Mouse (Mus musculus) spleen, postnatal 4 days (tissue): ENCODE data around the gene Abhd17a.
"Not testable (repeated sequence)": the region's sequence is repeated elsewhere in the genome, so short reads cannot be mapped to it uniquely, and the experiment has no call there.

Source experiments
- DNase-seq, 2 experiments: peaks; one replicate each; pipeline ENCODE4 v3.0.0; 2022; ENCODE audit warnings: low spot score in 2 of 2

Gene Abhd17a

DNA sequence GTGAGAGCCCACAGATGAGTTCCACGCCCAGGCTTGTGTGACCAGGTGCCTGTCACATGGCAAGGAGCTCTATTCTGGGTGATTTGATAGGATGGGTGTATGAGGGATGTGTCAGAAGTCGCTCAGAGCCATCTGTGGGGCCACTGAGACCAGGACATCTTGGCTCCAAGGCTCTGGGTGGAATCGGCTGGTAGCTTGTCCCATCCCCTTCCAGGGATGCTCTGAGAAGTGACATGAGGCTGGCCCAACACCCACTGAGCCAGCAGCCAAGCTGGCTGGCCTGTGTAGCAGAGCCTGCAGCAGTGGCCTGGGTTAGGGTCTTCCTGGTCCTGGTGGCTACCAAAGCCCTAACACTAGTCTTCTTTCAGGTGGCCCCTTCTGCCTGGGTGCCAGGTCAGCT lies 18.3 kb upstream of the Abhd17a start:
- DNase-seq, result peak in 1 of 2 experiments; percentile 61

DNA sequence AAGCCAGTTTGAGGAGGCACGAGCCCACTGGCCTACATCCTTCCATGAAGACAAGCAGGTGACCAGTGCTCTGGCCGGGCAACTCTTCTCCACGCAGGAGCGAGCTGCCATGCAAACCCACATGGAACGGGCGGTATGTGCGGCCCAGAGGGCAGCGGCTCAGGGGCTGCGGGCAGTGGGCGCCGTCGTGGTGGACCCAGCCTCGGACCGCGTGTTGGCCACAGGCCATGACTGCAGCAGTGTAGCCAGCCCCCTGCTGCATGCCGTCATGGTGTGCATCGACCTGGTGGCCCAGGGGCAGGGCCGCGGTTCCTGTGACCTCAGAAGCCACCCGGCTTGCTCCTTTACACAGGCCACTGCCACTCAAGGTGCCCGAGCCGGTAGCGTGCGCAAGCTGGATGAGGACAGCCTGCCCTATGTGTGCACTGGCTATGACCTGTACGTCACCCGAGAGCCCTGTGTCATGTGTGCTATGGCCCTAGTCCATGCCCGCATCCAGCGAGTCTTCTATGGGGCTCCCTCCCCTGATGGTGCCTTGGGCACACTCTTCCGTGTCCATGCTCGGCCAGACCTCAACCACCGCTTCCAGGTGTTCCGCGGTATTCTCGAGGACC lies 16.7 kb upstream of the Abhd17a start:
- peak in 1 of 2 experiments; percentile 61 for DNase-seq

- no peak for DNase-seq
Measured at GRCm38 (mm10) chr10:80606306-80606705, 16.2 kb upstream of the Abhd17a start.

DNA sequence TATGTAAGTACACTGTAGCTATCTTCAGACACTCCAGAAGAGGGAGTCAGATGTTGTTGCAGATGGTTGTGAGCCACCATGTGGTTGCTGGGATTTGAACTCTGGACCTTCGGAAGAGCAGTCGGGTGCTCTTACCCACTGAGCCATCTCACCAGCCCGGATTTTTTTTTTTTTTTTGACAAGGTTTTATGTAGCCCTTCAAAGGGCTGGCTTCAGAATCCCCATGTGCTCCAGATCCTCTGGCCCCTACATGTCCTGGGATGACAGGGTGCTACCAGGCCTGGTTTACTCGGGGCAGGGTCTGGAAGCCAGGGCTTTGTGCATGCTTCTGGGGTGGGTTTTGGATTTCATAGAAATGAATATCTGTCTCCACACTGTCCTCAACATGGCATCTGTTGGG lies 15.6 kb upstream of the Abhd17a start, which contains the start of gene Gm49322:
Gene Gm49322 (plus strand): TSS at position 301 of the 400 bp plus-strand sequence.
- not testable (repeated sequence) for DNase-seq

- DNase-seq, result peak in 1 of 2 experiments; percentile 60
Measured at GRCm38 (mm10) chr10:80604988-80605387, 14.8 kb upstream of the Abhd17a start.

GRCm38 (mm10) chr10:80604001-80604509 lies 13.9 kb upstream of the Abhd17a start:
- peak; percentile 81 to 88 for DNase-seq

DNA sequence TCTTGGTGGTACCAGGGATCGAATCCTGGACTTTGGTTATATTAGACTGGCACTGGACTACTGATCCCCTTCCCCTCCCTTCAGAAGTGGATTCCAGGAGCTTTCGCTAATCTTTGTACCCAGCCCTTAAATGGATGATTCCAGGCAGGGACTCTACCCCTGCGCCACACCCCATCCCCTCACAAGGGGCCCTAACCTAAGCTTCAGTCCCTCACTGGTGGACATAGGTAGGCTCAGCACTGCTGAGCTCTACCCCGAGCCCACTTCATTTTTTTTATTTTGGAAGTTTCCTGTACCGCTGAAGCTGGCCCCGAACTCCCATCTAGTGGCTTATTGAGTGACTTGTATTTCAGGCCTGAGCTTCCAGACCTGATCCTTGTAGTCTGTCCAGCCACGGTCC lies 13.2 kb upstream of the Abhd17a start:
- peak in 1 of 2 experiments; percentile 62 for DNase-seq

DNA sequence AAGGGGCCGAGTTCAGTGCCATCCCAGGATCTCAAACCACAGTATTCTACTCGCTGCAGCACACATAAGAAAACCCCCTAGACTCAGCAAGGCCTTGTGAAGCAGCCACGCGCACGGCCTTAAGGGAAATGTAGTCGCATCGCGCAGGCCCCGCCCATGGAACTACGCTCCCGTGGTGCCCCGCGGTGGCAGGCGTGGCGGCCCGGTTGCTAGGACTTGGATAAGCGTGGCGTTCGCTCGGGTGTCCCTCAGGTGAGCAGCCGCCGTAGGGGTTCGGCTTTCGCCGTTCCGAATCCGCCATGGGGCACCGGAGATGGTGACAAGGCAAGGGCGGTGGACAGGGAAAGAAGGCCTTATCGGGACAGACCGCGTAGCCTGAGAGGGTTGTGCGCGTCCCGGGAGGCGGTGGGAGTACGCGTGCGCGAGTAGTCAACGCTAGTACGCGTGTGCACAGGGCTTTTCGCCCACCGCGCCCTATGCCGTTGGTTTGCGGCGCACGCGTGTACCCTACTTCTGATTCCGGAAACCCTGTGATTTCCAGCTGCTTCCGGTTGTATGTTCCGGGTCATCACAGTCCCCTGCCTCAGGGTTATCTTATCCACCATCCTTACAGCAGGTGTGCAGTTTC lies 12.7 kb upstream of the Abhd17a start, which contains the start of the genes Scamp4 and Adat3:
Gene Scamp4 (plus strand): TSS at position 175 of the 628 bp plus-strand sequence.
Gene Adat3 (plus strand): TSS at position 183 of the 628 bp plus-strand sequence.
- DNase-seq, result peak; percentile 92 to 96

DNA sequence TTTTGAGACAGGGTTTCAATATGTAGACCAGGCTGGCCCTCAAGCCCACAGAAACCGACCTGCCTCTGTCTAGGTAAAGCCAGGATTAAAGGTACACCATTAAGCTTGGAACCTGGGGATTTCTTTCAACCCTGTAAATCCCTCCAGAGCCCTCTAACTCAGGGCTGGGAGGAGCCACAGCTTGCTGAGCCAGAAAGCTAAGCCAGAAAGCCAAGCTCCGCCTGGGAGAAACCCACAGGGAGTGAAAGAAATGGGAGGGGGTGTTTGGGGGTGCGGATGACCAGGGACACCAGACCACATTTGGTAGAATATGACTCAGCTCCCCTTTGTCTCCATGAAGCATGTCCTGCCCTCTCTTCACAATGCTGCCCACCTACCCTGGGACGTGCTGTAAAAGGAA lies 6.2 kb upstream of the Abhd17a start:
- no peak for DNase-seq

DNA sequence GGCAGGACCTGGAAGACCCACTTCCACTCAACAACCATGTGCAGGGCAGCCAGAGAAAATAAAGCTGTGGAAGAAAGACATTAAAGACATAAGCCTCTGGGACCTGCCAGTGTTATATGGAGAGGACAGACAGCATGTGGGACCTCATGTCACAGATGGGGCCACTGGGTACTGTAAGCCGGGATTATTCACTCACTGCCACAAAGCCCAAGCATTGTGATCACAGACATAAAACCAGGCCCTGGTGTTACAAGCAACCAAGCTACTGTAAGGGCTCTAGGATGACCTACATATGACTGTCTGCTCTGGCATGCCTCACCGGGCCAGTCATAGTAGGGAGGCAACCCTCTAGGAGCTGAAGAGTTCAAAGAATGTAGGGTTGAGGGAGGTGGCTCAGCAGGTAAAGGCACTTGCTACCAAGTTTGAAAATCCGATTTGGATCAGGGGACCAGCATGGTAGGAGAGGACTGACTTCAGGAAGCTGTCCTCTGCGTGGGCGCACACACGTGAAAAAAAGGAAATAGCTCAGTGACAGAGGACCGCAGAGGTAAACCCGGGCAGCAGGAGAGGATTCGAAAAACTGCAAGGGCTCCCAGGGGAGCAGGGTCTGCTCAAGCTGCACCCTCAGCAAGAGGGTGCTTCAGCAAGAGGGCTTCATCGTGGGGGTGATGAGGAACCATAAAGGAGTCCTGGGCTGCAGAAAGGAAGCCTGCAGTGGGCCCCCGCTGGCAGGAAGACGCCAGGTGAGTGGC lies 838 bp downstream of the Abhd17a start:
- peak; percentile 60 to 82 for DNase-seq

DNA sequence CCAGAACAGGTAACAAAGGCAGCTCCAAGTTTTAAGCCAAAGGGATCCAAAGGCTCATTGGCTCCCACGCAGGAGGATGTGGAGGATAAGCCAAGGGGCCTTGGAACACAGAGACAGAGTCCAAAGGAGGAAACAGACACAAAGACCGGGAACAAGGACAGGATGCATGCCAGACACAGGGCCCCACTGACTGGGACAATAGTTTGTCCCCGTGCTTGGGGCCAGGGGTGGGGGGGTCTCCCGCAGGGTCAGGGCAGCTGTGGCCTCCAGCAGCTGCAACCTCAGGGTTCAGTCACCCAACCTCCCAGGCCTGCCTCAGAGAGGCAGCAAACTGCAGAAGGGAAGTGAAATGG lies 2.9 kb downstream of the Abhd17a start:
- DNase-seq, result no peak

DNA sequence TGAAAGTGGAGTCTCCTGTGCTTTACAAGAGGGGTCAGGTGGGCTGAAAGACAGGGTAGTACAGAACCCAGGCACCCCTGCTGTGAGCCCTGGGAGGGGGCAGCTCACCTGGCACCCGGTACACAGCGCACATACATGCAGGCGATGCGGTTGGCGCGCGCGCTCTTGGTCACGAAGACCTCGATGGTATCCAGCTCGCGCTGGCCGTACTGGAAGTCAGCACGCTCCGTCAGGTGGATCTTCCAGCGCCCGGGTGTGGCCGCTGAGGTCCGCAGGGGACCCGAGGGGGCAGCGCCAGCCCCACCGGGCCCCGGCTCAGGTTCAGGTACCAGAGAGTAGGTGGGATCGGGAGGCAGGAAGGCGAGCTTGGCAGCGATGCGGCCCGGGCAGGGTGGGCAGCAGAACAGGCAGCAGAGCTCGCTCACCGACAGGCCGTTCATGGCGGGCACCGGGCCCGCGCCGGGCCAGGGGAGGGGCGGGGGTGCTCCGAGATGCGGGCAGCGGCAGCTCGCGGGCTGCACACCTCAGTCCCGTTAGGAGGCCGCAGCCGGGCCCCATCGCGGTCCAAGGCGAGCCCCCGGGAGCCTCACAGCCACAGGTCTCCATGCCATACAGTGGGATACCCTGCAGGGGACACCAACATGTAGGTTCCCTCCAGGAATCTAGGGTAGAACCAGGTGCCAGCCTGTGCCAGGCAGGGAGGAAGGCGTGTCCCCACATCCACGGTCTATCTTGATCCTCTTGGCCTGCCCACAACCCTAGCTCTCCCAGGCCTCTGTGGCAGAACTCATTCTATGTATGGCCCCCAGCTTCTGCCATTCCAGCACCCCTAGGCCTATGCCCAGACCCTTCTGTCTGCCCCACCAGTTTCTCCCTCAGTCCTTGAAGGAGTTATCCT lies 3.5 kb downstream of the Abhd17a start:
- peak in 1 of 2 experiments; percentile 65 for DNase-seq

DNA sequence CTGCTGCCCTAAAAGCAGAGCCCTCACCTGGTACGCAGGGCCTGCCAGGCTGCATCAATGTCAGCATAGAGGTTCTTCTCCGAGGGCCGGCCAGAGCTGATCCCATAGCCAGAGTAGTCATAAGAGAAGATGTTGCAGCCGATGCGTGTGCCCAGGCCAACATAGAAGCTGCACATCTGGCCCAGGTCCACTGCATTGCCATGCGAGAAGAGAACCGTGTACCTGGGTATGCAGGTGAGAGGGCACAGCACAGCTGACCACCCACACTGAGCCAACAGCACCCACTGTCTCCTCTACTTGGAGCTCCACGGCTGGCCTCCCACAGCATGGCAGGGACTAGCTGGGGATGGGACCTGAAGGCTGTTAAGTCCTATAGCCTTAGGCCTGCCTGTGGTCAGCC lies 4.6 kb downstream of the Abhd17a start:
- DNase-seq, result peak in 1 of 2 experiments; percentile 61

DNA sequence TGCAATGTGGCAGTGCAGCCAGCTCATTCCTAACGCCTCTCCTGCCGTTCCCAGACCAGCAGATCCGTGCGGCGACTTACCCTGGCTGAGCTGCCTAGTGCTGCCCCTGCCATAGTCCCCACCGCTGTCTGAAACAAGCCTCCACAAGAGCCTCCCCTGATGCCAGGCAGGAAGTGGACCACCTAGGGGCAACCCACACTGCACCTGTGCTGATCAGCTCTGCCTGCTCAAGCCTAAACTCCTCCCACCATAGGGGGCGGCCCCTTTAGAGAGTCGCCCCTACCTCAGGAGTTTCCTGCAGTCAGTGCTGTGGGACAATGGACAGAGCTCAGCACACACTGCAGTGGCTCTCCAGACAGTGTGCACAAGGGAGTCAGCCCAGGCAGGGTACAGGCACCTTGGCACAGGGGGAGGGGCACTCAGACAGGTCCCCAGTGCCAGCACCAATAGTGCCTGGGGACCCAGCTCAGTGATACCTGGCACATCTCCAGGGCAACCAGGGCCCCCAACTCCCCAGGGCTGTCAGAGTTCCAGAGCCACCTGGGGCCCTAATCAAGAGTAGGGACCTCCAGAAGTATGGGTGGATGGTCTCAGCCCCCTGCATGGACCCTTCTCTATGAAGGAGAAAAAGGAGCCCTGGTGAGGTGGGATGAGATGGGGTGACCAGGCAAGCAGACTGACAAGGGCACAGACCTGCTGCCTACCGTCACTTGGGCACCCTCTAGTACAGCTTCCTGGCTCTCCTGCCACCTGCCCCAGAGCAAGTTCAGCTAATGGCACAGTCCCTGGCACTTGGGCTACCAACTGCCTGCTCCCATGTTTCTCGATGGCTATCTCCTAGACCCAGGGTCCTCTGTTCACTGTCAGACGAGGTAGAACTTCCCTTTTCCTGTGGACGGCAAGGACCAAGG lies 5.2 kb downstream of the Abhd17a start:
- DNase-seq, result peak in 1 of 2 experiments; percentile 65

DNA sequence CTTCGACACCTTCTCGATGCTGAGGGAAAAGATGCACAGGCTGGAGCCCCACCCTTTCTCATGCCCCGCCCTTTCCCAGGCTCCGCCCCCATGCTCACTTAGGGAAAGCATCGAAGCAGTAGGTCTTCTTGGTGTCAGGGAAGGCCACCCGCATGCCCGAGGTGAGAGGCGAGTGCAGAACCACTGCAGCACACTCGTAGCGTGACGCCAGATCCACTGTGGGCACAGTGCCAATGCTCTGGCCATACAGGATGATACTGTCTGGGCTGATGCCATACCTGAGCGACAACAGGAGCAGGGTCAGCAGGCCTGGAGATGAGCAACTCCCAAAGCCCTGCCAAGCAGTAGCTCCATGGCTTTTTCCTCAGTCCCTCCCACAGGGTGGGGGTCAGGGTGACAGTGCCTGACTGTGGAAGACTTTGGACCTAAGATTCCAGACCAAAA lies 6.1 kb downstream of the Abhd17a start:
- peak; percentile 52 to 71 for DNase-seq

DNA sequence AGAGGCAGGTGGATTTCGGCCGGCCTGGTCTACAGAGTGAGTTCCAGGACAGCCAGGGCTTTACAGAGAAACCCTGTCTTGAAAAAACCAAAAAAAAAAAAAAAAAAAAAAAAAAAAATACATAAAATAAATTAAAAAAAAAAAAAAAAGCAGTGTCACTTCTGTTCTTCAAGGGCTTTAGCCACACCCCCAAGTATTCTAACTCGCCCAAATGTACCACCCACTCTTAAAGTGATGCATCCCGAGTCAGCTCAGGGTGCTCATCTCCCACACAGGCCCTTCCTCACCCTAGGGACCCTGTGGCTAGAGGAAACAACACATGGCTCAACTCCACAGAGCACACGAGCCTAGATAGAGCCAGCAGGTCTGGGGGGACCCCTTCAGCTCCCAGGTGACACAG lies 7.1 kb downstream of the Abhd17a start:
- no peak for DNase-seq

DNA sequence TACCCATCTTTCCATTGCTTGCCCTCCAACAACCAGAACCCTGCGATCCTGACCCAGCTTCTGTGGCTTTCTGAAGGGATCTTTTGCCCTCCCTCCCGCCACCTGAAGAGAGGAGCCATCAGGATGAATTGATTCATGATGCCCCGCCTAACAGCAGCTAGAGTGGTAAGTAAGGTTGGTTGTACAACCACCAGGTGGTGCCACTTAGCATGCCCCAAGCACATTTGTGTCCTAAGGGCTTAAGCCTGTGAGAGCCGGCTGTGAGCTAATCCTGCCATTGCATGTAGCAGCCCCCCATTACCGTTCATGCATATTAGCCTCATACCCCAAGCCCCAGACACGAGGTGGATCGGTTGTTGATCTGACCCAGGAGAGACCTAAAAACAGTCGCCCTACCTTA lies 11.2 kb downstream of the Abhd17a start:
- peak; percentile 83 to 90 for DNase-seq

- peak; percentile 91 to 96 for DNase-seq
Measured at GRCm38 (mm10) chr10:80578131-80578750, 11.9 kb downstream of the Abhd17a start.
